Comparison of ENCODE assay signal across 8 mouse cellular contexts in genomic region chr6:53068875-53069178, GRCm38 (mm10). TPM values are rescaled to one million over a fixed set of nuclear protein-coding genes. Genes with fewer than 3 reads are reported as not detected.
DNase-seq lines count a peak whose midpoint lies in the region; ATAC-seq and TF ChIP-seq lines count a peak whose summit lies in the region.

No protein-coding gene starts in this region.

- peak overlapping the region; percentile 66 for H3K9ac ChIP-seq in lung, embryonic 14.5 days
- H3K9ac ChIP-seq in hindbrain, postnatal 0 days (replicated peaks; ENCODE audit: low read length) = peak overlapping the region; percentile 86
- peak overlapping the region; percentile 92 for H3K9ac ChIP-seq in neural tube, embryonic 14.5 days (replicated peaks; ENCODE audit: low read depth, low read length)

- 0 out of 2 replicates have a peak, but pooled peaks have one; percentile 18 for ATAC-seq in cerebellum, adult (ENCODE audit: insufficient number of reproducible peaks, low FRiP score, low TSS enrichment)
- no peak for ATAC-seq in lung, embryonic 14.5 days (ENCODE audit: insufficient read depth)
- ATAC-seq in hindbrain, postnatal 0 days = no peak; the same call in none of the 2 replicates
- ATAC-seq in neural tube, embryonic 14.5 days (ENCODE audit: low read depth) = no peak

- peak overlapping the region; percentile 92 for H3K4me2 ChIP-seq in lung, embryonic 14.5 days
- H3K4me2 ChIP-seq in hindbrain, postnatal 0 days (ENCODE audit: low read depth, low read length) = peak overlapping the region; percentile 78
- peak overlapping the region; percentile 85 for H3K4me2 ChIP-seq in neural tube, embryonic 14.5 days (ENCODE audit: low read depth, low read length)

- no peaks in the 10 kb centered on the region for H3K9me3 ChIP-seq in lung, embryonic 14.5 days (ENCODE audit: low read depth, low read length)
- no peaks in the 10 kb centered on the region for H3K9me3 ChIP-seq in hindbrain, postnatal 0 days (ENCODE audit: low read length)
- H3K9me3 ChIP-seq in neural tube, embryonic 14.5 days (ENCODE audit: control insufficient read depth, low read length) = no peaks in the 10 kb centered on the region

- TF ChIP-seq CTCF in lung, embryonic 14.5 days (IDR thresholded peaks at IDR 0.05; ENCODE audit: low read depth) = no peak
- no peak for TF ChIP-seq CTCF in hindbrain, postnatal 0 days (IDR thresholded peaks at IDR 0.05; ENCODE audit: low read depth)

- H3K27me3 ChIP-seq in lung, embryonic 14.5 days (ENCODE audit: insufficient read depth, low read length) = peaks cover 24% of the 10 kb centered on the region
- H3K27me3 ChIP-seq in hindbrain, postnatal 0 days (ENCODE audit: insufficient read depth, low read length) = no peaks in the 10 kb centered on the region
- no peaks in the 10 kb centered on the region for H3K27me3 ChIP-seq in neural tube, embryonic 14.5 days (ENCODE audit: control insufficient read depth, insufficient read depth, low read length)

- peak overlapping the region; percentile 72 for H3K4me3 ChIP-seq in lung, embryonic 14.5 days (ENCODE audit: low read depth, low read length)
- H3K4me3 ChIP-seq in hindbrain, postnatal 0 days (ENCODE audit: low read length) = peak overlapping the region; percentile 92
- peak overlapping the region; percentile 88 for H3K4me3 ChIP-seq in neural tube, embryonic 14.5 days (ENCODE audit: low read depth, low read length)

- H3K27ac ChIP-seq in lung, embryonic 14.5 days (ENCODE audit: low read depth) = 0 out of 2 replicates have a peak overlapping the region, but pooled peaks have one; percentile 12
- peak overlapping the region; percentile 90; the same call in 1 of the 2 replicates for H3K27ac ChIP-seq in hindbrain, postnatal 0 days
- H3K27ac ChIP-seq in neural tube, embryonic 14.5 days (ENCODE audit: low read depth, low read length) = peak overlapping the region; percentile 87

- WGBS in lung, embryonic 14.5 days = 4% methylated on average over 6 of the region's 6 CpGs
- WGBS in hindbrain, postnatal 0 days = 2% methylated on average over 6 of the region's 6 CpGs
- WGBS in neural tube, embryonic 14.5 days = 3% methylated on average over 6 of the region's 6 CpGs

- no peak for DNase-seq in cerebellum, adult 11-12 months
- peak; percentile 33 for DNase-seq in lung, embryonic 14.5 days
- no peak for DNase-seq in lung, adult 18-20 months
- DNase-seq in hindbrain, postnatal 0 days (ENCODE audit: low spot score) = no peak
- no peak for DNase-seq in gastrocnemius, postnatal 10 days
- no peak for DNase-seq in gastrocnemius, postnatal 25 days

- no peaks in the 10 kb centered on the region for H3K36me3 ChIP-seq in lung, embryonic 14.5 days (ENCODE audit: insufficient read depth)
- H3K36me3 ChIP-seq in hindbrain, postnatal 0 days (ENCODE audit: insufficient read depth, low read length) = no peaks in the 10 kb centered on the region
- H3K36me3 ChIP-seq in neural tube, embryonic 14.5 days (ENCODE audit: control insufficient read depth, insufficient read depth, low read length) = no peaks in the 10 kb centered on the region

- no peaks in the 10 kb centered on the region for H3K4me1 ChIP-seq in lung, embryonic 14.5 days (ENCODE audit: insufficient read depth)
- H3K4me1 ChIP-seq in hindbrain, postnatal 0 days (ENCODE audit: insufficient read depth, low read length) = no peaks in the 10 kb centered on the region
- H3K4me1 ChIP-seq in neural tube, embryonic 14.5 days (ENCODE audit: control insufficient read depth, insufficient read depth, low read length) = peaks cover 5% of the 10 kb centered on the region; the same call in 1 of the 2 replicates

RNA-seq across cellular contexts. Expression of gene Jazf1, which starts 0.4 kb away (rescaled TPM):
- polyA plus RNA-seq in lung, embryonic 14.5 days (2014; fragmentation: Nextera tagmentation; extraction: Ambion mirVana) = 3.9 TPM in 2 replicates
- 35.2 and 37.2 TPM in 2 replicates for total RNA-seq in hindbrain, postnatal 0 days (2014; rRNA removed)
- polyA plus RNA-seq in hindbrain, postnatal 0 days (2015; fragmentation: Nextera tagmentation; extraction: Ambion mirVana) = 53.5 and 56.1 TPM in 2 replicates
- polyA plus RNA-seq in neural tube, embryonic 14.5 days (2014; fragmentation: Nextera tagmentation; extraction: Ambion mirVana) = 53.7 and 64.4 TPM in 2 replicates
- 1 to 10 TPM; 3.8 to 4.0 TPM for total RNA-seq in gastrocnemius, postnatal 10 days (2021)
- 1 to 10 TPM in 1 of 2 experiments, under 1 TPM in 1; 0.90 to 1.7 TPM for total RNA-seq in gastrocnemius, postnatal 25 days (2021)

Comparison
In these comparisons a context has a peak if more than half of its experiments do, and no peak if none do; other contexts are left out.
1. H3K27ac ChIP-seq: peak in every context shown above with its lines; median percentile 90 in hindbrain, postnatal 0 days; 87 in neural tube, embryonic 14.5 days; 12 in lung, embryonic 14.5 days.